Mouse (Mus musculus): Measurements from ENCODE around the gene Tpcn2.

Gene Tpcn2

GRCm38 (mm10) chr7:145206056-145206610, 77.7 kb downstream of the Tpcn2 start:
- in situ Hi-C loops (cut with MboI, MseI), result no loop called here

- in situ Hi-C loops (cut with MboI, MseI), result no loop called here
Observed at GRCm38 (mm10) chr7:145205363-145205902, 78.4 kb downstream of the Tpcn2 start.

- in situ Hi-C loops (cut with MboI, MseI), result no loop called here
Observed at GRCm38 (mm10) chr7:145199711-145200110, 84.1 kb downstream of the Tpcn2 start.

GRCm38 (mm10) chr7:145198223-145198714, 85.5 kb downstream of the Tpcn2 start:
- in situ Hi-C loops (cut with MboI, MseI), result no loop called here

- in situ Hi-C loops (cut with MboI, MseI), result no loop called here
Observed at GRCm38 (mm10) chr7:145197711-145198110, 86.1 kb downstream of the Tpcn2 start.

GRCm38 (mm10) chr7:145197042-145197441, 86.8 kb downstream of the Tpcn2 start:
- in situ Hi-C loops (cut with MboI, MseI), result no loop called here

GRCm38 (mm10) chr7:145196340-145196739, 87.5 kb downstream of the Tpcn2 start:
- in situ Hi-C loops (cut with MboI, MseI), result no loop called here

GRCm38 (mm10) chr7:145195186-145195927, 88.5 kb downstream of the Tpcn2 start:
- in situ Hi-C loops (cut with MboI, MseI), result no loop called here

- in situ Hi-C loops (cut with MboI, MseI), result no loop called here
Observed at GRCm38 (mm10) chr7:145194455-145195161, 89.2 kb downstream of the Tpcn2 start.

- in situ Hi-C loops (cut with MboI, MseI), result no loop called here
Observed at GRCm38 (mm10) chr7:145192836-145193235, 91.0 kb downstream of the Tpcn2 start.

GRCm38 (mm10) chr7:145190520-145190919, 93.3 kb downstream of the Tpcn2 start:
- in situ Hi-C loops (cut with MboI, MseI), result no loop called here

- in situ Hi-C loops (cut with MboI, MseI), result no loop called here
Observed at GRCm38 (mm10) chr7:145189342-145189741, 94.5 kb downstream of the Tpcn2 start.

GRCm38 (mm10) chr7:145187802-145188201, 96.0 kb downstream of the Tpcn2 start:
- in situ Hi-C loops (cut with MboI, MseI), result no loop called here

- in situ Hi-C loops (cut with MboI, MseI), result no loop called here
Observed at GRCm38 (mm10) chr7:145182388-145182787, 101.4 kb downstream of the Tpcn2 start.

- in situ Hi-C loops (cut with MboI, MseI), result no loop called here
Observed at GRCm38 (mm10) chr7:145181376-145182034, 102.3 kb downstream of the Tpcn2 start.

- in situ Hi-C loops (cut with MboI, MseI), result no loop called here
Observed at GRCm38 (mm10) chr7:145179691-145180091, 104.1 kb downstream of the Tpcn2 start.

- in situ Hi-C loops (cut with MboI, MseI), result no loop called here
Observed at GRCm38 (mm10) chr7:145176750-145177589, 106.8 kb downstream of the Tpcn2 start.

- in situ Hi-C loops (cut with MboI, MseI), result no loop called here
Observed at GRCm38 (mm10) chr7:145173563-145173962, 110.2 kb downstream of the Tpcn2 start.

- in situ Hi-C loops (cut with MboI, MseI), result no loop called here
Observed at GRCm38 (mm10) chr7:145173116-145173515, 110.7 kb downstream of the Tpcn2 start.

- in situ Hi-C loops (cut with MboI, MseI), result no loop called here
Observed at GRCm38 (mm10) chr7:145169703-145170102, 114.1 kb downstream of the Tpcn2 start.
